22 mouse cellular contexts compared by ENCODE assay signal in the genomic region with DNA sequence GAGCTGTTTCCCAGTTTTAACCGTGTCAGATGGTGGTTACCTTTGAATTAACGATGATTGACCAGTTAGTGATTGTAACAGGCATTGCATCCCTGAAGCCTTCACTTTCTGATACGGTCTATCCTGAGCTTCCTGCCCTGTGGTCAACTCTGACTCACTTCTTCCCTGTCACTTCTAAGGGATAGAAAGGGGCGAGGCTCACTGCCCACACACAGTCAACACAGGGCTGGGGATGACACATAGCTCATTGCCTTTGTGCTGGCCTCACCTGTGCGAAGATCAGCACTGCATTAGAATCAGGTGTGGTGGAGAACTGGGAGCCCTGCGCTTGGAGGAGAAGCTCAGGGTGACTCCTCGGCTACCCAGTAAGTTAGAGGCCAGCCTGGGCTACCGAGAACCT. TPM values are rescaled to one million over a fixed set of nuclear protein-coding genes. Genes with fewer than 3 reads are reported as not detected.
"Had no signal": no experiment of that assay in that cellular context is flagged by ENCODE, and none has a peak within 500 bp of the region (broad histone marks: within the 10 kb centered on the region; RNA-seq: fewer than 3 reads in every experiment).

No protein-coding gene starts in this region.

- H3K36me3 ChIP-seq: neural tube, embryonic 13.5 days; neural tube, embryonic 15.5 days; stomach, embryonic 15.5 days had no signal

- H3K4me2 ChIP-seq: neural tube, embryonic 13.5 days; neural tube, embryonic 15.5 days; stomach, embryonic 15.5 days had no signal

- H3K27me3 ChIP-seq: neural tube, embryonic 13.5 days; neural tube, embryonic 15.5 days; stomach, embryonic 15.5 days had no signal

- DNase-seq: retina, postnatal 1 day; right cerebral cortex, adult 18-20 months; right cerebral cortex, postnatal 14 days; right cerebral cortex, postnatal 25 days; right cerebral cortex, postnatal 4 days; spleen, adult 18-20 months; thymus, adult 18-20 months; thymus, adult 2 months; thymus, postnatal 14 days; thymus, postnatal 25 days; thymus, postnatal 36 days; thymus, postnatal 4 days had no signal

- H3K27ac ChIP-seq: neural tube, embryonic 13.5 days; neural tube, embryonic 15.5 days; stomach, embryonic 15.5 days had no signal

- H3K9ac ChIP-seq: neural tube, embryonic 13.5 days; neural tube, embryonic 15.5 days; stomach, embryonic 15.5 days had no signal

- H3K9me3 ChIP-seq: neural tube, embryonic 13.5 days; neural tube, embryonic 15.5 days; stomach, embryonic 15.5 days had no signal

- H3K4me3 ChIP-seq: neural tube, embryonic 13.5 days; neural tube, embryonic 15.5 days; stomach, embryonic 15.5 days had no signal

RNA-seq across cellular contexts. Expression of a gene that starts 27.9 kb away (rescaled TPM):
- total RNA-seq: neutrophil, adult 5-6 weeks had no signal
- polyA plus RNA-seq: small intestine, adult 2 months; spleen, adult 2 months; stomach, embryonic 14.5 days; stomach, embryonic 15.5 days; stomach, embryonic 16.5 days; testis, adult 2 months; urinary bladder, adult 2 months had no signal
